Mouse (Mus musculus) forebrain, embryonic 14.5 days (tissue): ENCODE data around the gene Btbd10. TPM values are rescaled to one million over a fixed set of nuclear protein-coding genes. Genes with fewer than 3 reads are reported as not detected.

Experiments used
- ATAC-seq: fragments of 200-750 bp; cut with Nextera tagmentation; 2 replicates; pipeline ENCODE4 v1.8.0; 2017; ENCODE audit warnings: mild to moderate bottlenecking, moderate library complexity
- DNase-seq: peaks from one replicate; pipeline ENCODE4 v3.0.0-alpha.2; 2015; ENCODE audit warnings: low spot score
- H3K27ac ChIP-seq: fragments of 300-500 bp; sonication (generic); 2 replicates; pipeline ENCODE4 v1.5.1; 2014; ENCODE audit warnings: low read depth, mild to moderate bottlenecking, control low read depth, low read length, moderate library complexity
- H3K27me3 ChIP-seq: fragments of 300-500 bp; sonication (generic); replicated peaks from 2 replicates; pipeline ENCODE4 v1.6.1; 2014; ENCODE audit warnings: low read length, control low read depth, mixed read lengths; ENCODE audit not compliant: control insufficient read depth, insufficient read depth
- H3K36me3 ChIP-seq: fragments of 300-500 bp; sonication (generic); 2 replicates; pipeline ENCODE4 v1.6.1; 2014; ENCODE audit warnings: low read length, control low read depth; ENCODE audit not compliant: control insufficient read depth, insufficient read depth
- H3K4me1 ChIP-seq: fragments of 300-500 bp; sonication (generic); 2 replicates; pipeline ENCODE4 v1.6.1; 2014; ENCODE audit warnings: antibody characterized with exemption, low read length, control low read depth; ENCODE audit not compliant: control insufficient read depth, insufficient read depth
- H3K4me2 ChIP-seq: fragments of 300-500 bp; sonication (generic); 2 replicates; pipeline ENCODE4 v1.6.1; 2014; ENCODE audit warnings: mild to moderate bottlenecking, control low read depth, low read length
- H3K4me3 ChIP-seq: fragments of 300-500 bp; sonication (generic); 2 replicates; pipeline ENCODE4 v1.5.1; 2014; ENCODE audit warnings: low read depth, low read length, control low read depth
- H3K9ac ChIP-seq: fragments of 300-500 bp; sonication (generic); 2 replicates; pipeline ENCODE4 v1.6.1; 2014; ENCODE audit warnings: mild to moderate bottlenecking, low read length, control low read depth, moderate library complexity
- H3K9me3 ChIP-seq: fragments of 300-500 bp; sonication (generic); replicated peaks from 2 replicates; pipeline ENCODE4 v1.6.1; 2016; ENCODE audit warnings: low read length, control low read depth, mixed read lengths; ENCODE audit not compliant: control insufficient read depth
- WGBS: fragments of 180-500 bp; shearing (Covaris S2); extraction: QIAGEN DNeasy Blood & Tissue Kit; methylation state at CpG from one replicate; pipeline ENCODE4 v1.1.7; 2014; 5-methylcytosine and 5-hydroxymethylcytosine counted together
- polyA plus RNA-seq: library from polyadenylated mRNA; unstranded; fragments of >200 nt; fragmentation: Nextera tagmentation; extraction: Ambion mirVana; gene quantifications from 2 replicates; pipeline ENCODE4 v1.2.1, GENCODE M21; 2014

The Btbd10 gene
- polyA plus RNA-seq: 65.6 and 79.1 TPM in 2 replicates

GRCm38 (mm10) chr7:113368746-113369619 is at the start of gene Btbd10:
TSS of gene Btbd10 (minus strand) at chr7:113369392.
- Histone ChIP-seq H3K4me3 (peak within 1 kb of the TSS; percentile 92), H3K27me3 (no peaks in the 10 kb centered on the region), H3K9me3 (no peaks in the 10 kb centered on the region), H3K4me1 (peaks cover 15% of the 10 kb centered on the region), H3K4me2 (peak within 1 kb of the TSS; percentile 70), H3K36me3 (no peaks in the 10 kb centered on the region), H3K9ac (peak within 1 kb of the TSS; percentile 94), H3K27ac (peak within 1 kb of the TSS; percentile 88)
- WGBS: 0% methylated on average over 64 of the region's 64 CpGs
- peak; percentile 99 for ATAC-seq
- peak; percentile 99 for DNase-seq

GRCm38 (mm10) chr7:113416536-113416935 is 47.3 kb upstream of the Btbd10 start:
- ATAC-seq (no peak), DNase-seq (no peak)
- Histone ChIP-seq H3K9ac (no peak overlapping the region), H3K4me2 (no peak overlapping the region), H3K4me1 (no peaks in the 10 kb centered on the region), H3K4me3 (no peak overlapping the region), H3K9me3 (no peaks in the 10 kb centered on the region), H3K36me3 (no peaks in the 10 kb centered on the region), H3K27me3 (no peaks in the 10 kb centered on the region), H3K27ac (no peak overlapping the region)
- WGBS: 79% methylated on average over 1 of the region's 1 CpGs

- ATAC-seq: no peak
- Histone ChIP-seq H3K9ac (no peak overlapping the region), H3K4me3 (no peak overlapping the region), H3K9me3 (no peaks in the 10 kb centered on the region), H3K27ac (no peak overlapping the region), H3K4me2 (no peak overlapping the region), H3K27me3 (no peaks in the 10 kb centered on the region), H3K4me1 (no peaks in the 10 kb centered on the region), H3K36me3 (no peaks in the 10 kb centered on the region)
- no peak for DNase-seq
- WGBS: 87% methylated on average over 3 of the region's 3 CpGs
These were observed 46.1 kb upstream of the Btbd10 start for GRCm38 (mm10) chr7:113415256-113415655.

GRCm38 (mm10) chr7:113408712-113409111 is 39.5 kb upstream of the Btbd10 start:
- Histone ChIP-seq H3K4me1 (no peaks in the 10 kb centered on the region), H3K9ac (no peak overlapping the region), H3K36me3 (no peaks in the 10 kb centered on the region), H3K9me3 (no peaks in the 10 kb centered on the region), H3K27me3 (no peaks in the 10 kb centered on the region), H3K27ac (no peak overlapping the region), H3K4me3 (no peak overlapping the region), H3K4me2 (no peak overlapping the region)
- DNase-seq (no peak), ATAC-seq (no peak)
- WGBS: 60% methylated on average over 5 of the region's 5 CpGs

- no peaks in the 10 kb centered on the region for H3K9me3 ChIP-seq
- H3K36me3 ChIP-seq: no peaks in the 10 kb centered on the region
- no peak overlapping the region for H3K4me3 ChIP-seq
- DNase-seq (no peak), ATAC-seq (no peak)
- H3K4me2 ChIP-seq: no peak overlapping the region
- H3K9ac ChIP-seq: no peak overlapping the region
- H3K4me1 ChIP-seq: no peaks in the 10 kb centered on the region
- no peaks in the 10 kb centered on the region for H3K27me3 ChIP-seq
- H3K27ac ChIP-seq: no peak overlapping the region
These were observed 28.9 kb upstream of the Btbd10 start for GRCm38 (mm10) chr7:113398083-113398482.

- H3K27ac ChIP-seq: no peak overlapping the region
- H3K36me3 ChIP-seq: no peaks in the 10 kb centered on the region
- H3K9me3 ChIP-seq: no peaks in the 10 kb centered on the region
- H3K9ac ChIP-seq: no peak overlapping the region
- no peaks in the 10 kb centered on the region for H3K4me1 ChIP-seq
- H3K4me2 ChIP-seq: no peak overlapping the region
- H3K4me3 ChIP-seq: no peak overlapping the region
- H3K27me3 ChIP-seq: no peaks in the 10 kb centered on the region
- 94% methylated on average over 4 of the region's 4 CpGs for WGBS
- ATAC-seq (no peak), DNase-seq (no peak)
These were observed 27.5 kb upstream of the Btbd10 start for GRCm38 (mm10) chr7:113396661-113397060.

GRCm38 (mm10) chr7:113391619-113392018 is 22.4 kb upstream of the Btbd10 start:
- H3K4me1 ChIP-seq: no peaks in the 10 kb centered on the region
- WGBS: 83% methylated on average over 2 of the region's 2 CpGs

GRCm38 (mm10) chr7:113388470-113388869 is 19.3 kb upstream of the Btbd10 start, which contains the start of gene Pth:
TSS of gene Pth (minus strand) at chr7:113388570.
- 90% methylated on average over 2 of the region's 2 CpGs for WGBS
- no peaks in the 10 kb centered on the region for H3K36me3 ChIP-seq
- no peaks in the 10 kb centered on the region for H3K27me3 ChIP-seq
- H3K4me1 ChIP-seq: no peaks in the 10 kb centered on the region
- H3K9ac ChIP-seq: no peak within 1 kb of the TSS
- DNase-seq (no peak), ATAC-seq (no peak)
- H3K4me3 ChIP-seq: no peak within 1 kb of the TSS
- H3K27ac ChIP-seq: no peak within 1 kb of the TSS
- H3K4me2 ChIP-seq: no peak within 1 kb of the TSS
- H3K9me3 ChIP-seq: no peaks in the 10 kb centered on the region

More at GRCm38 (mm10) chr7:113391619-113392018, 22.4 kb upstream of the Btbd10 start:
- Histone ChIP-seq H3K9ac (no peak overlapping the region), H3K36me3 (no peaks in the 10 kb centered on the region), H3K4me3 (no peak overlapping the region), H3K27me3 (no peaks in the 10 kb centered on the region), H3K9me3 (no peaks in the 10 kb centered on the region), H3K4me2 (no peak overlapping the region), H3K27ac (no peak overlapping the region)
- no peak for ATAC-seq
- DNase-seq: no peak
